ENCODE assay signal across 27 mouse cellular contexts in genomic region chr14:27185902-27186301, GRCm38 (mm10).
DNase-seq lines count a peak whose midpoint lies in the region; ATAC-seq lines count a peak whose summit lies in the region.
"Had no signal": no experiment of that assay in that cellular context is flagged by ENCODE, and none has a peak within 500 bp of the region (broad histone marks: within the 10 kb centered on the region; RNA-seq: fewer than 3 reads in every experiment).

No protein-coding gene starts in this region.

- H3K4me1 ChIP-seq in heart, embryonic 14.5 days (ENCODE audit: control insufficient read depth in 2 of 2, insufficient read depth in 2 of 2, low read length in 2 of 2) = peaks cover 12 to 28% of the 10 kb centered on the region in 2 experiments
- H3K4me1 ChIP-seq: midbrain, embryonic 12.5 days had no signal

- H3K36me3 ChIP-seq in heart, embryonic 14.5 days (ENCODE audit: control insufficient read depth, insufficient read depth, low read length) = no peaks in the 10 kb centered on the region
- H3K36me3 ChIP-seq in macrophage (ENCODE audit: inconsistent target) = no peaks in the 10 kb centered on the region
- H3K36me3 ChIP-seq: embryonic facial prominence, embryonic 12.5 days; G1E; limb, embryonic 10.5 days; limb, embryonic 15.5 days; midbrain, embryonic 12.5 days; neural tube, embryonic 13.5 days had no signal

- H3K27ac ChIP-seq in heart, embryonic 14.5 days (replicated peaks in 1 of 2; ENCODE audit: control insufficient read depth in 1 of 2, insufficient read depth in 1 of 2, low read depth in 2 of 2, low read length in 2 of 2) = peak overlapping the region in 1 of 2 experiments; percentile 61; a peak in 1 of 4 replicates
- H3K27ac ChIP-seq in macrophage = peak overlapping the region; percentile 85
- H3K27ac ChIP-seq: embryonic facial prominence, embryonic 12.5 days; hindbrain, embryonic 14.5 days; limb, embryonic 10.5 days; limb, embryonic 15.5 days; midbrain, embryonic 12.5 days; neural tube, embryonic 13.5 days had no signal

- no peak overlapping the region for H3K4me3 ChIP-seq in heart, embryonic 14.5 days (ENCODE audit: control insufficient read depth in 1 of 2, insufficient read depth in 1 of 2, low read depth in 1 of 2, low read length in 2 of 2)
- H3K4me3 ChIP-seq in macrophage (ENCODE audit: inconsistent target) = no peak overlapping the region
- H3K4me3 ChIP-seq: embryonic facial prominence, embryonic 12.5 days; limb, embryonic 10.5 days; limb, embryonic 15.5 days; megakaryocyte, embryonic 14.5 days; midbrain, embryonic 12.5 days; neural tube, embryonic 13.5 days had no signal

- H3K27me3 ChIP-seq in heart, embryonic 14.5 days (ENCODE audit: control insufficient read depth, insufficient read depth, low read length) = no peaks in the 10 kb centered on the region
- H3K27me3 ChIP-seq: embryonic facial prominence, embryonic 12.5 days; limb, embryonic 15.5 days; neural tube, embryonic 13.5 days had no signal

- H3K9me3 ChIP-seq in heart, embryonic 14.5 days (ENCODE audit: control insufficient read depth, low read length) = 0 out of 2 replicates have a peak, but pooled peaks cover 2% of the 10 kb centered on the region
- H3K9me3 ChIP-seq: embryonic facial prominence, embryonic 12.5 days; G1E; limb, embryonic 15.5 days; megakaryocyte, embryonic 14.5 days; midbrain, embryonic 12.5 days; neural tube, embryonic 13.5 days had no signal

- H3K9ac ChIP-seq in heart, embryonic 14.5 days (ENCODE audit: low read length) = no peak overlapping the region
- H3K9ac ChIP-seq: embryonic facial prominence, embryonic 12.5 days; hindbrain, embryonic 14.5 days; limb, embryonic 15.5 days; midbrain, embryonic 12.5 days; neural tube, embryonic 13.5 days had no signal

- DNase-seq in heart, adult 11 months = peak; percentile 96
- no peak for DNase-seq in heart, postnatal 4 days
- DNase-seq in heart, adult 9 months (ENCODE audit: low spot score in 2 of 2) = no peak
- DNase-seq in kidney, postnatal 10 days = peak; percentile 11
- DNase-seq in kidney, adult 9 months = no peak
- DNase-seq in thymus, adult 18-20 months = no peak
- DNase-seq: adrenal gland, adult 8-10 months; cerebellum, adult 11 months; cerebellum, adult 9-10 months; cerebellum, postnatal 36 days; gastrocnemius, postnatal 36 days; kidney, postnatal 14 days; layer of hippocampus, adult 9-11 months; lung, postnatal 36 days; right cerebral cortex, postnatal 4 days had no signal

- ATAC-seq in heart, embryonic 14.5 days (ENCODE audit: insufficient number of reproducible peaks, insufficient read depth, low FRiP score, low read depth) = peak; percentile 68
- ATAC-seq: forebrain, embryonic 14.5 days; intestine, postnatal 0 days had no signal

- H3K4me2 ChIP-seq in heart, embryonic 14.5 days (ENCODE audit: low read length) = no peak overlapping the region
- H3K4me2 ChIP-seq: embryonic facial prominence, embryonic 12.5 days; hindbrain, embryonic 14.5 days; limb, embryonic 15.5 days; midbrain, embryonic 12.5 days; neural tube, embryonic 13.5 days had no signal

- 37% methylated on average over 5 of the region's 5 CpGs for WGBS in heart, embryonic 14.5 days
- 69% methylated on average over 5 of the region's 5 CpGs for WGBS in macrophage (ENCODE audit: missing documents)

- H3K79me2 ChIP-seq in macrophage (ENCODE audit: inconsistent target) = no peaks in the 10 kb centered on the region

Comparison
In these comparisons a context has a peak if more than half of its experiments do, and no peak if none do; other contexts are left out.
1. DNase-seq: peak in heart, adult 11 months (single experiment) and kidney, postnatal 10 days (single experiment); none in heart, postnatal 4 days (single experiment), heart, adult 9 months (0 of 2), kidney, adult 9 months (single experiment) and thymus, adult 18-20 months (0 of 2).